Mouse (Mus musculus): ENCODE results near the gene Bcl2. TPM values are rescaled to one million over a fixed set of nuclear protein-coding genes. Genes with fewer than 3 reads are reported as not detected.

The Bcl2 gene
- total and polyA plus RNA-seq, 3 experiments, result 4.5 to 13.6 (median 8.7) TPM

GRCm38 (mm10) chr1:106570870-106571269, 143.2 kb downstream of the Bcl2 start (continued):
- TF ChIP-seq UBTF (IDR thresholded peaks at IDR 0.05; ENCODE audit: low read depth, low read length) (no peak), MAX (IDR thresholded peaks at IDR 0.05; ENCODE audit: low read length) (peak; percentile 74), ZMIZ1 (IDR thresholded peaks at IDR 0.05; ENCODE audit: low read depth, low read length) (no peak)

DNA sequence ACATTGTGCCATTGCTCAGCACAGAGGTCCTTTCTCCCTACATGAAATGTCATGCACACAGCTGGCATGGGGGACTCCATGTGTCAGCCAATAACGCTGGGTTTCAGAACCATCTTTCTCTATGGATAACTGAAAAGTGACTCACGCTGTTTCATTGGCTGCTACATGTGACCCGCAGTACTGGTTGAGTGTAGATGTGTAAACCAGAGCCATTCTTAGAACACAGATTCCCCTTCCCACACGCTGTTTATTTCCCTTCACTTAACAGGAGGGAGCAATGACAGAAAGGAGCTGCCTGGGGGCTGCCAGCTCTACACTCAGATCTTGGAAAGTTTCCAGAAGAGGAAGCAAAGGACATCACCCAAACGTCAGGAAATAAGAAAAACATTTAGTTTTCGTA, 143.7 kb downstream of the Bcl2 start:
- Histone ChIP-seq H3K27me3 (replicated peaks) (no peaks in the 10 kb centered on the region), H3K4me2 (ENCODE audit: insufficient read depth, low read depth, poor library complexity, severe bottlenecking) (peak overlapping the region; percentile 44), H3K36me3 (replicated peaks in 1 of 2; ENCODE audit: control insufficient read depth in 1 of 2, insufficient read depth in 1 of 2, low read length in 1 of 2) (peaks cover 0 to 2% of the 10 kb centered on the region in 2 experiments), H3K9me3 (replicated peaks; ENCODE audit: low read length) (no peaks in the 10 kb centered on the region), H3K4me1 (ENCODE audit: control insufficient read depth in 1 of 2, insufficient read depth in 2 of 2) (peaks cover 33 to 78% of the 10 kb centered on the region in 2 experiments), H3K9ac (ENCODE audit: insufficient read depth, low read depth) (peak overlapping the region; percentile 69), H3K27ac (ENCODE audit: insufficient read depth, low read depth) (peak overlapping the region; percentile 99), H3K79me2 (replicated peaks; ENCODE audit: control insufficient read depth, extremely low read depth, insufficient read depth, poor library complexity, severe bottlenecking) (no peaks in the 10 kb centered on the region; the same call in 1 of the 2 replicates), H3K4me3 (replicated peaks in 1 of 3; ENCODE audit: low read depth in 2 of 3, low read length in 2 of 3, poor library complexity in 1 of 3) (peak overlapping the region; percentile 26 to 39 (median 35))
- peak; percentile 30; the same call in 1 of the 2 replicates for TF ChIP-seq IRF4 (IDR thresholded peaks at IDR 0.05; ENCODE audit: low read depth, low read length)
- 0 out of 2 replicates have a peak, but pooled peaks have one; percentile 5 for TF ChIP-seq JUN (IDR thresholded peaks at IDR 0.05; ENCODE audit: insufficient read depth, low read depth, low read length)
- TF ChIP-seq MAX (IDR thresholded peaks at IDR 0.05; ENCODE audit: low read length), result peak; percentile 67; the same call in 1 of the 2 replicates
- no peak for TF ChIP-seq NELFE (IDR thresholded peaks at IDR 0.05; ENCODE audit: low read depth, low read length)
- TF ChIP-seq ETS1 (conservative IDR thresholded peaks at IDR 0.05; ENCODE audit: low read depth, low read length), result peak; percentile 77
- TF ChIP-seq RAD21 (IDR thresholded peaks at IDR 0.05; ENCODE audit: low read depth, low read length), result no peak
- TF ChIP-seq BHLHE40 (IDR thresholded peaks at IDR 0.05; ENCODE audit: low read depth, low read length), result peak; percentile 88
- TF ChIP-seq MEF2A (IDR thresholded peaks at IDR 0.05; ENCODE audit: borderline replicate concordance, low read depth, low read length), result peak; percentile 57
- TF ChIP-seq NRF1 (IDR thresholded peaks at IDR 0.05; ENCODE audit: low read depth, low read length), result no peak
- no peak for TF ChIP-seq ZC3H11A (IDR thresholded peaks at IDR 0.05; ENCODE audit: low read depth, low read length)
- dilution Hi-C loops (cut with MboI; ENCODE audit: extremely low pct_ligation_motif_present, extremely low pct_unique_long_range_greater_than_20kb, low sequenced_read_pairs), result no loop called here
- in situ Hi-C loops (cut with MboI; ENCODE audit: low pct_ligation_motif_present, low pct_unique_long_range_greater_than_20kb, low sequenced_read_pairs), result loop anchor here (5.0 kb wide), 1 partner anchor 47 kb away; no protein-coding TSS in a partner anchor
- peak; percentile 74 for DNase-seq (ENCODE audit: extremely low read depth)

DNA sequence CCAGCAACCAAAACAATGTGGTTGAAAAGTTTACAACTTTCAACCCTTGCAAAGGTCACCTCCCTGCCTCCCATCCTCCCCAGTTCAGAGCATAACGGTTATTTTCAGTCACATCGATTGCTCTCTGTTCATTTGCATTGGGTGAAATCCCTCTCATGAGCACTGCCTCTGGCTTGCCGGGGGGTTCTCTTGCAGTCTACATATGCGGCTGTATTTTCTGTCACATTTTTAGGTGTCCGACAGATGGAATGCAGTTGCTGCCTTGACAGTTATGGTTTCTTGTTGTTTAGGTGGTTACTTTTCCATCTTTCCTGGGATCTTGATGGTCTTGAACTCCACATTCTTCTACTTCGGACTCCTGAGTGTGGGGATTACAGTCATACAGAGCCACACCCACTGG, 144.4 kb downstream of the Bcl2 start:
- dilution Hi-C loops (cut with MboI; ENCODE audit: extremely low pct_ligation_motif_present, extremely low pct_unique_long_range_greater_than_20kb, low sequenced_read_pairs), result no loop called here
- no peaks in the 10 kb centered on the region for H3K27me3 ChIP-seq (replicated peaks)
- DNase-seq (ENCODE audit: extremely low read depth), result peak; percentile 92
- peak; percentile 74 for TF ChIP-seq MXI1 (IDR thresholded peaks at IDR 0.05; ENCODE audit: low read depth, low read length)
- peak; percentile 82 for TF ChIP-seq TCF12 (IDR thresholded peaks at IDR 0.05; ENCODE audit: low read depth, low read length)
- TF ChIP-seq CHD2 (IDR thresholded peaks at IDR 0.05; ENCODE audit: low read length), result peak; percentile 91
- TF ChIP-seq JUND (conservative IDR thresholded peaks at IDR 0.05; ENCODE audit: low read depth, low read length), result peak; percentile 73
- TF ChIP-seq POLR2AphosphoS2 (IDR thresholded peaks at IDR 0.05; ENCODE audit: low read depth, low read length), result no peak
- TF ChIP-seq CHD1 (IDR thresholded peaks at IDR 0.05; ENCODE audit: low read depth, low read length), result no peak; the same call in 1 of the 2 replicates
- no peak for TF ChIP-seq GABPA (IDR thresholded peaks at IDR 0.05; ENCODE audit: insufficient replicate concordance, low read depth, low read length)
- TF ChIP-seq KAT2A (IDR thresholded peaks at IDR 0.05; ENCODE audit: insufficient replicate concordance, low read length), result 0 out of 2 replicates have a peak, but pooled peaks have one; percentile 43
- TF ChIP-seq E2F4 (IDR thresholded peaks at IDR 0.05; ENCODE audit: insufficient replicate concordance, low read depth, low read length), result no peak
- no peak for TF ChIP-seq USF2 (conservative IDR thresholded peaks at IDR 0.05; ENCODE audit: low read depth, low read length)
- peak; percentile 94 for TF ChIP-seq ETS1 (conservative IDR thresholded peaks at IDR 0.05; ENCODE audit: low read depth, low read length)
- no peak for TF ChIP-seq NRF1 (IDR thresholded peaks at IDR 0.05; ENCODE audit: low read depth, low read length)
- peak; percentile 85 for TF ChIP-seq MAX (IDR thresholded peaks at IDR 0.05; ENCODE audit: low read length)
- peak; percentile 90 for TF ChIP-seq MYC (IDR thresholded peaks at IDR 0.05; ENCODE audit: low read depth, low read length)
- peak; percentile 92 for TF ChIP-seq SIN3A (IDR thresholded peaks at IDR 0.05; ENCODE audit: low read length)
- TF ChIP-seq ELF1 (IDR thresholded peaks at IDR 0.05; ENCODE audit: low read depth, low read length), result peak; percentile 17; the same call in 1 of the 2 replicates
- no peak; the same call in 1 of the 2 replicates for TF ChIP-seq ZC3H11A (IDR thresholded peaks at IDR 0.05; ENCODE audit: low read depth, low read length)
- TF ChIP-seq CTCF (conservative IDR thresholded peaks at IDR 0.05 in 1 of 2, IDR thresholded peaks at IDR 0.05 in 1 of 2; ENCODE audit: low read depth in 2 of 2, low read length in 2 of 2), result no peak
- TF ChIP-seq NELFE (IDR thresholded peaks at IDR 0.05; ENCODE audit: low read depth, low read length), result no peak; the same call in 1 of the 2 replicates
- TF ChIP-seq RAD21 (IDR thresholded peaks at IDR 0.05; ENCODE audit: low read depth, low read length), result no peak; the same call in none of the 2 replicates
- TF ChIP-seq POLR2A (IDR thresholded peaks at IDR 0.05; ENCODE audit: low read depth, low read length), result peak; percentile 44
- no peak for TF ChIP-seq PAX5 (IDR thresholded peaks at IDR 0.05; ENCODE audit: low read length)
- peak; percentile 85 for TF ChIP-seq BHLHE40 (IDR thresholded peaks at IDR 0.05; ENCODE audit: low read depth, low read length)

More for the DNA sequence above, 144.4 kb downstream of the Bcl2 start:
- no peaks in the 10 kb centered on the region; the same call in 1 of the 2 replicates for H3K79me2 ChIP-seq (replicated peaks; ENCODE audit: control insufficient read depth, extremely low read depth, insufficient read depth, poor library complexity, severe bottlenecking)
- H3K4me1 ChIP-seq (ENCODE audit: control insufficient read depth in 1 of 2, insufficient read depth in 2 of 2), result peaks cover 39 to 83% of the 10 kb centered on the region in 2 experiments
- peak overlapping the region; percentile 99 for H3K27ac ChIP-seq (ENCODE audit: insufficient read depth, low read depth)
- H3K4me2 ChIP-seq (ENCODE audit: insufficient read depth, low read depth, poor library complexity, severe bottlenecking), result peak overlapping the region; percentile 45
- in situ Hi-C loops (cut with MboI; ENCODE audit: low pct_ligation_motif_present, low pct_unique_long_range_greater_than_20kb, low sequenced_read_pairs), result loop anchor here (5.0 kb wide), 1 partner anchor 48 kb away; no protein-coding TSS in a partner anchor
- H3K9me3 ChIP-seq (replicated peaks; ENCODE audit: low read length), result no peaks in the 10 kb centered on the region
- peaks cover 0 to under 1% of the 10 kb centered on the region in 2 experiments for H3K36me3 ChIP-seq (replicated peaks in 1 of 2; ENCODE audit: control insufficient read depth in 1 of 2, insufficient read depth in 1 of 2, low read length in 1 of 2)
- H3K9ac ChIP-seq (ENCODE audit: insufficient read depth, low read depth), result peak overlapping the region; percentile 69
- peak overlapping the region in 2 of 3 experiments; percentile 35 to 39 for H3K4me3 ChIP-seq (replicated peaks in 1 of 3; ENCODE audit: low read depth in 2 of 3, low read length in 2 of 3, poor library complexity in 1 of 3)
